Mouse (Mus musculus) olfactory bulb, adult 2 months (tissue): ENCODE measurements around the gene Tssk4.

Experiments
- CTCF ChIP-seq: fragments of 200-500 bp; IDR thresholded peaks from 2 replicates; pipeline ENCODE4 v1.5.1; 2012; ENCODE audit warnings: low read depth, mild to moderate bottlenecking, low read length, moderate library complexity; ENCODE audit not compliant: insufficient read depth
- POLR2A ChIP-seq: fragments of 200-500 bp; IDR thresholded peaks from 2 replicates; pipeline ENCODE4 v1.6.1; 2012; ENCODE audit warnings: mild to moderate bottlenecking, low read depth, low read length, moderate library complexity; ENCODE audit not compliant: insufficient read depth

- TF ChIP-seq CTCF (no peak), POLR2A (no peak)
These were observed 44.1 kb upstream of the Tssk4 start for GRCm38 (mm10) chr14:55605743-55606459.
